ENCODE assay signal across 18 mouse cellular contexts in genomic region chr8:88572941-88573645, GRCm38 (mm10). TPM values are rescaled to one million over a fixed set of nuclear protein-coding genes. Genes with fewer than 3 reads are reported as not detected.
DNase-seq lines count a peak whose midpoint lies in the region; ATAC-seq and TF ChIP-seq lines count a peak whose summit lies in the region.
"Had no signal": no experiment of that assay in that cellular context is flagged by ENCODE, and none has a peak within 500 bp of the region (broad histone marks: within the 10 kb centered on the region; RNA-seq: fewer than 3 reads in every experiment).

No protein-coding gene starts in this region.

- no peak overlapping the region for H3K4me2 ChIP-seq in intestine, embryonic 14.5 days (ENCODE audit: low read length)
- no peak overlapping the region for H3K4me2 ChIP-seq in intestine, embryonic 15.5 days (replicated peaks)
- H3K4me2 ChIP-seq in lung, embryonic 15.5 days = no peak overlapping the region
- no peak overlapping the region for H3K4me2 ChIP-seq in forebrain, embryonic 15.5 days (replicated peaks)
- no peak overlapping the region for H3K4me2 ChIP-seq in stomach, postnatal 0 days (replicated peaks; ENCODE audit: low read depth)
- H3K4me2 ChIP-seq: heart, embryonic 13.5 days; hindbrain, embryonic 15.5 days; limb, embryonic 15.5 days; midbrain, embryonic 11.5 days had no signal

- no peak for ATAC-seq in intestine, embryonic 14.5 days (replicated peaks; ENCODE audit: low FRiP score, low TSS enrichment, low read depth)
- ATAC-seq in intestine, embryonic 15.5 days = no peak
- ATAC-seq in lung, embryonic 15.5 days (ENCODE audit: borderline replicate concordance, extremely low read depth, low FRiP score, low TSS enrichment) = no peak
- ATAC-seq in forebrain, embryonic 15.5 days (replicated peaks) = 0 out of 2 replicates have a peak, but pooled peaks have one; percentile 10
- no peak for ATAC-seq in stomach, postnatal 0 days (ENCODE audit: low FRiP score, low TSS enrichment)
- ATAC-seq: liver, postnatal 0 days had no signal

- H3K9me3 ChIP-seq in intestine, embryonic 14.5 days (ENCODE audit: control insufficient read depth, low read length) = no peaks in the 10 kb centered on the region
- no peaks in the 10 kb centered on the region for H3K9me3 ChIP-seq in intestine, embryonic 15.5 days
- no peaks in the 10 kb centered on the region for H3K9me3 ChIP-seq in lung, embryonic 15.5 days
- no peaks in the 10 kb centered on the region for H3K9me3 ChIP-seq in forebrain, embryonic 15.5 days
- H3K9me3 ChIP-seq in stomach, postnatal 0 days (ENCODE audit: control insufficient read depth, low read length) = no peaks in the 10 kb centered on the region
- H3K9me3 ChIP-seq: heart, embryonic 13.5 days; hindbrain, embryonic 15.5 days; limb, embryonic 15.5 days had no signal

- WGBS in intestine, embryonic 14.5 days = 60% methylated on average over 14 of the region's 14 CpGs
- WGBS in intestine, embryonic 15.5 days = 59% methylated on average over 14 of the region's 14 CpGs
- WGBS in lung, embryonic 15.5 days = 52% methylated on average over 14 of the region's 14 CpGs
- 52% methylated on average over 14 of the region's 14 CpGs for WGBS in forebrain, embryonic 15.5 days
- WGBS in stomach, postnatal 0 days = 45% methylated on average over 14 of the region's 14 CpGs

- TF ChIP-seq EP300 in stomach, postnatal 0 days (optimal IDR thresholded peaks at IDR 0.05) = peak; percentile 30

- peak overlapping the region; percentile 18; the same call in 1 of the 2 replicates for H3K27ac ChIP-seq in intestine, embryonic 14.5 days (ENCODE audit: low read depth)
- H3K27ac ChIP-seq in intestine, embryonic 15.5 days = no peak overlapping the region; the same call in 1 of the 2 replicates
- peak overlapping the region; percentile 37 for H3K27ac ChIP-seq in lung, embryonic 15.5 days
- H3K27ac ChIP-seq in forebrain, embryonic 15.5 days (replicated peaks) = peak overlapping the region; percentile 70
- H3K27ac ChIP-seq in stomach, postnatal 0 days (replicated peaks) = peak overlapping the region; percentile 90
- H3K27ac ChIP-seq: hindbrain, embryonic 15.5 days; limb, embryonic 15.5 days had no signal

- DNase-seq in intestine, embryonic 14.5 days (ENCODE audit: low spot score) = no peak
- no peak for DNase-seq in lung, adult 18-20 months
- no peak for DNase-seq in stomach, postnatal 0 days (ENCODE audit: low spot score)
- DNase-seq in right cerebral cortex, postnatal 10 days (ENCODE audit: low spot score in 2 of 2) = no peak
- DNase-seq: cerebellum, adult 9-10 months; kidney, adult 2 months; kidney, postnatal 14 days; liver, postnatal 0 days; retina, postnatal 1 day; thymus, postnatal 36 days had no signal

- no peaks in the 10 kb centered on the region for H3K27me3 ChIP-seq in intestine, embryonic 14.5 days (replicated peaks; ENCODE audit: control insufficient read depth, insufficient read depth, low read length)
- H3K27me3 ChIP-seq in intestine, embryonic 15.5 days (replicated peaks) = no peaks in the 10 kb centered on the region
- no peaks in the 10 kb centered on the region for H3K27me3 ChIP-seq in lung, embryonic 15.5 days
- no peaks in the 10 kb centered on the region for H3K27me3 ChIP-seq in forebrain, embryonic 15.5 days
- H3K27me3 ChIP-seq in stomach, postnatal 0 days (ENCODE audit: control insufficient read depth, insufficient read depth, low read length) = no peaks in the 10 kb centered on the region
- H3K27me3 ChIP-seq: heart, embryonic 13.5 days; hindbrain, embryonic 15.5 days; limb, embryonic 15.5 days had no signal

- peaks cover 54% of the 10 kb centered on the region for H3K4me1 ChIP-seq in intestine, embryonic 14.5 days (replicated peaks; ENCODE audit: control insufficient read depth, insufficient read depth, low read length)
- peaks cover 53% of the 10 kb centered on the region for H3K4me1 ChIP-seq in intestine, embryonic 15.5 days (replicated peaks)
- H3K4me1 ChIP-seq in lung, embryonic 15.5 days = peaks cover 93% of the 10 kb centered on the region
- H3K4me1 ChIP-seq in forebrain, embryonic 15.5 days = peaks cover 78% of the 10 kb centered on the region
- peaks cover 22% of the 10 kb centered on the region for H3K4me1 ChIP-seq in stomach, postnatal 0 days (replicated peaks; ENCODE audit: control insufficient read depth, insufficient read depth)

- no peak overlapping the region for H3K9ac ChIP-seq in intestine, embryonic 14.5 days (ENCODE audit: low read length)
- H3K9ac ChIP-seq in intestine, embryonic 15.5 days = no peak overlapping the region
- H3K9ac ChIP-seq in lung, embryonic 15.5 days = no peak overlapping the region
- H3K9ac ChIP-seq in forebrain, embryonic 15.5 days (replicated peaks) = no peak overlapping the region
- H3K9ac ChIP-seq in stomach, postnatal 0 days (ENCODE audit: low read length) = no peak overlapping the region
- H3K9ac ChIP-seq: heart, embryonic 13.5 days; hindbrain, embryonic 15.5 days; limb, embryonic 15.5 days; liver, postnatal 0 days had no signal

- H3K36me3 ChIP-seq in intestine, embryonic 14.5 days (ENCODE audit: control insufficient read depth, insufficient read depth, low read length) = peaks cover 5% of the 10 kb centered on the region; the same call in 1 of the 2 replicates
- no peaks in the 10 kb centered on the region for H3K36me3 ChIP-seq in intestine, embryonic 15.5 days
- no peaks in the 10 kb centered on the region for H3K36me3 ChIP-seq in lung, embryonic 15.5 days
- no peaks in the 10 kb centered on the region for H3K36me3 ChIP-seq in forebrain, embryonic 15.5 days
- no peaks in the 10 kb centered on the region for H3K36me3 ChIP-seq in stomach, postnatal 0 days (ENCODE audit: control insufficient read depth, insufficient read depth, low read length)
- H3K36me3 ChIP-seq: hindbrain, embryonic 15.5 days had no signal

- TF ChIP-seq CTCF in stomach, postnatal 0 days (IDR thresholded peaks at IDR 0.05; ENCODE audit: low read depth) = no peak

- no peak overlapping the region for H3K4me3 ChIP-seq in intestine, embryonic 14.5 days (ENCODE audit: low read depth, low read length)
- no peak overlapping the region for H3K4me3 ChIP-seq in intestine, embryonic 15.5 days (replicated peaks)
- no peak overlapping the region for H3K4me3 ChIP-seq in lung, embryonic 15.5 days
- H3K4me3 ChIP-seq in forebrain, embryonic 15.5 days = no peak overlapping the region
- no peak overlapping the region for H3K4me3 ChIP-seq in stomach, postnatal 0 days (ENCODE audit: low read depth, low read length)
- H3K4me3 ChIP-seq: heart, embryonic 13.5 days; hindbrain, embryonic 15.5 days; limb, embryonic 15.5 days had no signal

RNA-seq across cellular contexts. Expression of gene Nkd1, which starts 51.9 kb away (rescaled TPM):
- 33.6 and 35.8 TPM in 2 replicates for polyA plus RNA-seq in intestine, embryonic 14.5 days (2014; fragmentation: Nextera tagmentation; extraction: Ambion mirVana)
- polyA plus RNA-seq in intestine, embryonic 15.5 days (2015; fragmentation: Nextera tagmentation; extraction: Ambion mirVana) = 33.1 and 34.9 TPM in 2 replicates
- 56.4 TPM in 2 replicates for polyA plus RNA-seq in lung, embryonic 15.5 days (2015; fragmentation: Nextera tagmentation; extraction: Ambion mirVana)
- polyA plus RNA-seq in forebrain, embryonic 15.5 days (2015; fragmentation: Nextera tagmentation; extraction: Ambion mirVana) = 36.6 and 40.8 TPM in 2 replicates
- 57.4 and 58.8 TPM in 2 replicates for polyA plus RNA-seq in stomach, postnatal 0 days (2015; fragmentation: Nextera tagmentation; extraction: Ambion mirVana)
- polyA plus RNA-seq: C2C12 had no signal
